Mouse (Mus musculus) embryonic facial prominence, embryonic 11.5 days (tissue): ENCODE measurements around the gene Otos. TPM values are rescaled to one million over a fixed set of nuclear protein-coding genes. Genes with fewer than 3 reads are reported as not detected.

Source experiments
- ATAC-seq: fragments of 200-750 bp; cut with Nextera tagmentation; replicated peaks from 2 replicates; pipeline ENCODE4 v1.8.0; 2017; ENCODE audit warnings: low read depth; ENCODE audit not compliant: insufficient number of reproducible peaks, low FRiP score, low TSS enrichment
- DNase-seq: peaks from one replicate; pipeline ENCODE4 v3.0.0-alpha.2; 2015; ENCODE audit warnings: low spot score
- H3K27ac ChIP-seq: fragments of 300-500 bp; sonication (generic); replicated peaks from 2 replicates; pipeline ENCODE4 v1.5.1; 2014; ENCODE audit warnings: mild to moderate bottlenecking, low read depth, low read length, control low read depth
- H3K27me3 ChIP-seq: fragments of 300-500 bp; sonication (generic); 2 replicates; pipeline ENCODE4 v1.6.1; 2014; ENCODE audit warnings: mild to moderate bottlenecking, low read length, moderate library complexity, mixed read lengths; ENCODE audit not compliant: control insufficient read depth, insufficient read depth
- H3K36me3 ChIP-seq: fragments of 300-500 bp; sonication (generic); replicated peaks from 2 replicates; pipeline ENCODE4 v1.6.1; 2014; ENCODE audit warnings: low read depth, mild to moderate bottlenecking, low read length, moderate library complexity, mixed read lengths; ENCODE audit not compliant: control insufficient read depth, insufficient read depth
- H3K4me1 ChIP-seq: fragments of 300-500 bp; sonication (generic); 2 replicates; pipeline ENCODE4 v1.6.1; 2014; ENCODE audit warnings: low read length, mixed read lengths; ENCODE audit not compliant: control insufficient read depth, insufficient read depth
- H3K4me2 ChIP-seq: fragments of 300-500 bp; sonication (generic); 2 replicates; pipeline ENCODE4 v1.6.1; 2014; ENCODE audit warnings: low read depth, mild to moderate bottlenecking, control low read depth, low read length, moderate library complexity
- H3K4me3 ChIP-seq: fragments of 300-500 bp; sonication (generic); 2 replicates; pipeline ENCODE4 v1.5.1; 2014; ENCODE audit warnings: low read depth, low read length, control low read depth
- H3K9ac ChIP-seq: fragments of 300-500 bp; sonication (generic); replicated peaks from 2 replicates; pipeline ENCODE4 v1.6.1; 2014; ENCODE audit warnings: mild to moderate bottlenecking, control low read depth, low read length
- H3K9me3 ChIP-seq: fragments of 300-500 bp; sonication (generic); replicated peaks from 2 replicates; pipeline ENCODE4 v1.6.1; 2016; ENCODE audit warnings: mild to moderate bottlenecking, low read length, inconsistent platforms, mixed read lengths; ENCODE audit not compliant: control insufficient read depth
- WGBS: fragments of 180-500 bp; shearing (Covaris S2); extraction: QIAGEN DNeasy Blood & Tissue Kit; methylation state at CpG from one replicate; pipeline ENCODE4 v1.1.7; 2014; 5-methylcytosine and 5-hydroxymethylcytosine counted together
- polyA plus RNA-seq: library from polyadenylated mRNA; unstranded; fragments of >200 nt; fragmentation: Nextera tagmentation; extraction: Ambion mirVana; gene quantifications from 2 replicates; pipeline ENCODE4 v1.2.1, GENCODE M21; 2014

The Otos gene
- polyA plus RNA-seq, 1 experiment from 2014 or later: not detected

GRCm38 (mm10) chr1:92676676-92676975 is 28.0 kb upstream of the Otos start:
- H3K27me3 ChIP-seq: no peaks in the 10 kb centered on the region
- H3K36me3 ChIP-seq: no peaks in the 10 kb centered on the region
- no peaks in the 10 kb centered on the region for H3K4me1 ChIP-seq
- ATAC-seq (no peak), DNase-seq (no peak)
- WGBS: 81% methylated on average over 3 of the region's 3 CpGs
- H3K27ac ChIP-seq: no peak overlapping the region
- H3K9ac ChIP-seq: no peak overlapping the region
- H3K9me3 ChIP-seq: no peaks in the 10 kb centered on the region
- no peak overlapping the region for H3K4me3 ChIP-seq
- H3K4me2 ChIP-seq: no peak overlapping the region

DNA sequence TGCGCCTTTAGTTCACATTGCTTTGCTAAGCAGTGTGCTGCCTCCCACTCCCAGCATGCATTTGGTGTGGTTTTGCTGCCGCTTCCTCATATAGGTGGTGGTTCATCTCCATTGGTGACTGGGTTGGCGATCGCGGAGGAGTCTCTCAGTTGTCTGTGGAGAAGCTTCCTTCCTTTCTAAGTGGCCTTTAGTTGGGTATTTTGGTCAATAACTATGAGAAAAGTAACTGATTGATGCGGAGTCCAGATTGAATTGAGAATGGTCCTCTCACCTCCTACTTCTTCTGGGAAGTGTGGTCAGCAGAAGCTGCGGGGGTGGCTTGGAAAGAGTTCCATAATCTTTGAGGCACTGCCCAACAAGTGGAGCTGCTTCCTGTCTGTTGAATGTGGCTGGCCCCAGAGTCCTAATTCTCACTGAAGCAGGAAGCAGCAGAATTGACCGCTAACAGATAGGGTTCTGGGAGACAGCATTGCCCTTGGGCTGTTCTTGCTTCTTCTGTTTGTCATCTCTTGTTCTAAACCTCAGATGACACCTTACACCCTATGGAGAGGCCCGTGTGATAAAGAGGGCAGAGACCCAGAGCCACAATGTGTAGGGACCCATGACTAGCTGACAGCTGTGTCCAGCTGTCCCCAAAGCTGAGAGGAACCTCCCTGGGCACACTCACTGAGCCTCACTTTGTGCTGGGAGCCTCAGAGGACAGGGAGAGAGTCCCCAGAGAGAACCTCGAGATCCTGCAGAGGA is 27.5 kb upstream of the Otos start:
- H3K4me2 ChIP-seq: no peak overlapping the region
- no peak for DNase-seq
- no peak for ATAC-seq
- WGBS: 82% methylated on average over 10 of the region's 10 CpGs
- H3K27me3 ChIP-seq: no peaks in the 10 kb centered on the region
- H3K27ac ChIP-seq: no peak overlapping the region
- H3K9ac ChIP-seq: no peak overlapping the region
- H3K4me3 ChIP-seq: no peak overlapping the region
- H3K4me1 ChIP-seq: no peaks in the 10 kb centered on the region
- H3K36me3 ChIP-seq: no peaks in the 10 kb centered on the region
- no peaks in the 10 kb centered on the region for H3K9me3 ChIP-seq

GRCm38 (mm10) chr1:92673258-92673782 is 24.7 kb upstream of the Otos start:
- H3K4me2 ChIP-seq: no peak overlapping the region
- DNase-seq (no peak), ATAC-seq (no peak)
- H3K36me3 ChIP-seq: no peaks in the 10 kb centered on the region
- H3K9ac ChIP-seq: no peak overlapping the region
- H3K4me1 ChIP-seq: no peaks in the 10 kb centered on the region
- no peaks in the 10 kb centered on the region for H3K9me3 ChIP-seq
- no peak overlapping the region for H3K4me3 ChIP-seq
- WGBS: 86% methylated on average over 5 of the region's 5 CpGs
- no peaks in the 10 kb centered on the region for H3K27me3 ChIP-seq
- no peak overlapping the region for H3K27ac ChIP-seq

DNA sequence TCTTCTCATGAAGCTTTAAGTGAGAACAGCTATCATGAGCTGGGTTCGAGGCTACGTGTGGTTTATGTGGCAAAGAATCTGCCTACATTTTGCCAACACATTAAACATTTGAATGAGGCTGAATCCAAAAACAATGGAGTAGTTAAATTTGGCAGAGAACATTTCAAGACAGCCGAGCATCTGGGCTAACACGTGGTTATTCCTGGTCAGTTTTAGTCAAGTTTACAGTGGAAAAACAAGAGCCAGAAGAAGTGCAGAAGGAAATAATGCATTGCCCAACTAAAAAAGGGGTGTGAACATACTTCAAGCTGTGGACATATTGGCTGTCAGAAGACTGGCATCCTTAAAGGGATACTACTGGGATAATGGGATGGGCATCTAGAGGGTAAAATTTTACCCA is 22.7 kb upstream of the Otos start:
- no peak overlapping the region for H3K4me2 ChIP-seq
- no peak for ATAC-seq
- no peaks in the 10 kb centered on the region for H3K4me1 ChIP-seq
- no peak overlapping the region for H3K27ac ChIP-seq
- H3K36me3 ChIP-seq: no peaks in the 10 kb centered on the region
- no peaks in the 10 kb centered on the region for H3K9me3 ChIP-seq
- DNase-seq: no peak
- H3K9ac ChIP-seq: no peak overlapping the region
- 83% methylated on average over 4 of the region's 4 CpGs for WGBS
- H3K4me3 ChIP-seq: no peak overlapping the region
- H3K27me3 ChIP-seq: no peaks in the 10 kb centered on the region

- no peak overlapping the region for H3K4me3 ChIP-seq
- H3K27ac ChIP-seq: no peak overlapping the region
- DNase-seq: no peak
- no peaks in the 10 kb centered on the region for H3K27me3 ChIP-seq
- H3K9me3 ChIP-seq: no peaks in the 10 kb centered on the region
- H3K4me1 ChIP-seq: no peaks in the 10 kb centered on the region
- no peak for ATAC-seq
- H3K36me3 ChIP-seq: no peaks in the 10 kb centered on the region
- 88% methylated on average over 3 of the region's 3 CpGs for WGBS
- H3K9ac ChIP-seq: no peak overlapping the region
- H3K4me2 ChIP-seq: no peak overlapping the region
These were observed 20.8 kb upstream of the Otos start for GRCm38 (mm10) chr1:92669430-92669829.

GRCm38 (mm10) chr1:92667106-92667505 is 18.5 kb upstream of the Otos start:
- DNase-seq (no peak), ATAC-seq (no peak)
- H3K36me3 ChIP-seq: no peaks in the 10 kb centered on the region
- no peak overlapping the region for H3K4me2 ChIP-seq
- H3K4me3 ChIP-seq: no peak overlapping the region
- no peak overlapping the region for H3K27ac ChIP-seq
- no peaks in the 10 kb centered on the region for H3K27me3 ChIP-seq
- no peaks in the 10 kb centered on the region for H3K9me3 ChIP-seq
- H3K4me1 ChIP-seq: no peaks in the 10 kb centered on the region
- no peak overlapping the region for H3K9ac ChIP-seq
- WGBS: 80% methylated on average over 6 of the region's 6 CpGs

DNA sequence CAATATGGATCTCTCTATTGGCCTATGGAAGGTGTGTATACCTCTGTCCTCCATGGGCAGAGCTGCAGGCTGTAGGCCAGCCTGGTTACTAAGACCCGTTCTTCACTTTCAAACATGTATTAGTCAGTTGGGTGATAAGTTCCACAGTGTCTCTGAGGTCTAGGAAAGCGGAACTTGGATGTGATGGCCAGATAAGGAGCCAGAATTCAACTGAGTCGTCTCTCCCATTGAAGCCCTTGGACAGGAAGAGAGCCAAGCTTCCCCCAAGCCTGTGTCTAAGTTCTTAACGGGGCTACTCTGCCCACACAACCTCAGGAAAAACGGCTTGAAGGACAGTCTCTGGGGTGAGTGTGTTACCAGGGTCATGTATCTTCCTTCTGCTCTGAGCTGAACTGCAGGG is 10.8 kb upstream of the Otos start:
- H3K36me3 ChIP-seq: no peaks in the 10 kb centered on the region
- WGBS: 68% methylated on average over 5 of the region's 5 CpGs
- H3K9ac ChIP-seq: no peak overlapping the region
- no peaks in the 10 kb centered on the region for H3K9me3 ChIP-seq
- no peaks in the 10 kb centered on the region for H3K27me3 ChIP-seq
- H3K4me3 ChIP-seq: no peak overlapping the region
- no peak overlapping the region for H3K27ac ChIP-seq
- no peak overlapping the region for H3K4me2 ChIP-seq
- DNase-seq (no peak), ATAC-seq (no peak)
- no peaks in the 10 kb centered on the region for H3K4me1 ChIP-seq

GRCm38 (mm10) chr1:92657025-92657820 is 8.6 kb upstream of the Otos start:
- no peaks in the 10 kb centered on the region for H3K36me3 ChIP-seq
- WGBS: 77% methylated on average over 11 of the region's 11 CpGs
- no peak for DNase-seq
- H3K27me3 ChIP-seq: no peaks in the 10 kb centered on the region
- no peak for ATAC-seq
- H3K9me3 ChIP-seq: no peaks in the 10 kb centered on the region
- no peak overlapping the region for H3K4me2 ChIP-seq
- H3K9ac ChIP-seq: no peak overlapping the region
- H3K4me1 ChIP-seq: no peaks in the 10 kb centered on the region
- H3K4me3 ChIP-seq: no peak overlapping the region
- H3K27ac ChIP-seq: no peak overlapping the region
